Mouse (Mus musculus) heart, embryonic 14.5 days (tissue): ENCODE results near the gene Fhl5. TPM values are rescaled to one million over a fixed set of nuclear protein-coding genes. Genes with fewer than 3 reads are reported as not detected.
A peak's percentile ranks its signal among the peaks of the same experiment; 100 is the strongest.
"Not testable (repeated sequence)": the region's sequence is repeated elsewhere in the genome, so short reads cannot be mapped to it uniquely, and the experiment has no call there.

ENCODE experiments used
- ATAC-seq: fragments of 200-750 bp; cut with Nextera tagmentation; 2 replicates; pipeline ENCODE4 v1.8.0; 2017; ENCODE audit warnings: low read depth, moderate TSS enrichment; ENCODE audit not compliant: insufficient number of reproducible peaks, insufficient read depth, low FRiP score
- H3K27ac ChIP-seq, 2 experiments: fragments of 200-500 bp in 1 of 2; fragments of 300-500 bp in 1 of 2; sonication (generic) in 1 of 2; replicated peaks in 1 of 2; 2 replicates each; pipeline ENCODE4 v1.5.1; 2012 to 2014; ENCODE audit warnings: low read depth in 2 of 2, low read length in 2 of 2, control low read depth in 1 of 2, mild to moderate bottlenecking in 1 of 2, mixed read lengths in 1 of 2; ENCODE audit not compliant: control insufficient read depth in 1 of 2, insufficient read depth in 1 of 2
- H3K27me3 ChIP-seq: fragments of 300-500 bp; sonication (generic); 2 replicates; pipeline ENCODE4 v1.6.1; 2014; ENCODE audit warnings: mild to moderate bottlenecking, low read length, control low read depth; ENCODE audit not compliant: control insufficient read depth, insufficient read depth
- H3K36me3 ChIP-seq: fragments of 300-500 bp; sonication (generic); 2 replicates; pipeline ENCODE4 v1.6.1; 2014; ENCODE audit warnings: mild to moderate bottlenecking, control low read depth, low read length, mixed read lengths; ENCODE audit not compliant: control insufficient read depth, insufficient read depth
- H3K4me1 ChIP-seq, 2 experiments: fragments of 200-500 bp in 1 of 2; fragments of 300-500 bp in 1 of 2; sonication (generic) in 1 of 2; 2 replicates each; pipeline ENCODE4 v1.6.1; 2012 to 2014; ENCODE audit warnings: low read length in 2 of 2, control low read depth in 1 of 2, mixed read lengths in 1 of 2; ENCODE audit not compliant: control insufficient read depth in 2 of 2, insufficient read depth in 2 of 2
- H3K4me2 ChIP-seq: fragments of 300-500 bp; sonication (generic); 2 replicates; pipeline ENCODE4 v1.6.1; 2014; ENCODE audit warnings: mild to moderate bottlenecking, low read length
- H3K4me3 ChIP-seq, 2 experiments: fragments of 200-500 bp in 1 of 2; fragments of 300-500 bp in 1 of 2; sonication (generic) in 1 of 2; 2 replicates each; pipeline ENCODE4 v1.5.1; 2012 to 2014; ENCODE audit warnings: low read length in 2 of 2, mild to moderate bottlenecking in 2 of 2, control low read depth in 1 of 2, low read depth in 1 of 2, moderate library complexity in 1 of 2; ENCODE audit not compliant: control insufficient read depth in 1 of 2, insufficient read depth in 1 of 2
- H3K9ac ChIP-seq: fragments of 300-500 bp; sonication (generic); 2 replicates; pipeline ENCODE4 v1.6.1; 2014; ENCODE audit warnings: mild to moderate bottlenecking, low read length
- H3K9me3 ChIP-seq: fragments of 300-500 bp; sonication (generic); 2 replicates; pipeline ENCODE4 v1.6.1; 2016; ENCODE audit warnings: low read length, control low read depth; ENCODE audit not compliant: control insufficient read depth
- WGBS: fragments of 180-500 bp; shearing (Covaris S2); extraction: QIAGEN DNeasy Blood & Tissue Kit; methylation state at CpG from one replicate; pipeline ENCODE4 v1.1.7; 2014; 5-methylcytosine and 5-hydroxymethylcytosine counted together
- polyA plus RNA-seq: library from polyadenylated mRNA; unstranded; fragments of >200 nt; fragmentation: Nextera tagmentation; extraction: Ambion mirVana; gene quantifications from 2 replicates; pipeline ENCODE4 v1.2.1, GENCODE M21; 2014

Fhl5 gene
- not detected in 2 replicates for polyA plus RNA-seq

DNA sequence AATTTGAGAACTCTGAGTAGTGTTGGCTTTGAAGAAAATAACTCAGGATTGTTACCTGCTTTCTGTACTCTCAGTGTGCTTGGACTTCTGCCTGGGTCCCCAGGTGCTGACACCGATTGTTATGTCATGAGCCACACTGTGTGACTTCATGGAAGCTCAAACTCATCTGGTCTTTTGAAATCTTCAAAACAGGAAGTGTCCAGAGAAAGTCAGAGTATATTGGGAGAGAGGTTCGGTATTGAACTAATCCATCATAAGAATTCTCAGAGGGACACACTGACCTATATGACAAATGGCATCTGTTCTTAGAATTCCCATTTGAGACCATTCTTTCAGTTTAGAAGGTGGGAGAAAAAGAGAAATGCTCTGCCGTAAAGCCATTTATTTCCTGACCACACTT is at the start of gene Fhl5:
Gene Fhl5, minus strand, starts transcription at position 101 of the 400 bp plus-strand sequence.
- ATAC-seq: no peak
- H3K36me3 ChIP-seq: peaks cover 2% of the 10 kb centered on the region; the same call in 1 of the 2 replicates
- H3K4me1 ChIP-seq: no peaks in the 10 kb centered on the region
- H3K4me3 ChIP-seq: no peak within 1 kb of the TSS
- no peaks in the 10 kb centered on the region for H3K9me3 ChIP-seq
- no peaks in the 10 kb centered on the region for H3K27me3 ChIP-seq
- no peak within 1 kb of the TSS for H3K27ac ChIP-seq
- H3K4me2 ChIP-seq: no peak within 1 kb of the TSS
- WGBS: 92% methylated on average over 3 of the region's 3 CpGs
- no peak within 1 kb of the TSS for H3K9ac ChIP-seq

DNA sequence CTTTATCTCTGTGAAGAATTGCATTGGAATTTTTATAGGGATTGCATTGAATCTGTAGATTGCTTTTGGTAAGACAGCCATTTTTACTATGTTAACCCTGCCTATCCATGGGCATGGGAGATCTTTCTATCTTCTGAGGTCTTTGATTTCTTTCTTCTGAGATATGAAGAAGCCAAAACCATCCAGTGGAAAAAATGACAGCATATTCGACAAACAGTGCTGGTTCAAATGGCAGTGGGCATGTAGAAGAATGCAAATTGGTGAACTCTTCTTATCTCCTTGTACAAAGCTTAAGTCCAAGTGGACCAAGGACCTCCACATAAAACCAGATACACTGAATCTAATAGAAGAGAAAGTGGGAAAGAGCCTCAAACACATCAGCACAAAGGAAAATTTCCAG is 42.3 kb upstream of the Fhl5 start:
- WGBS: 73% methylated on average over 1 of the region's 1 CpGs
- H3K4me2 ChIP-seq: not testable (repeated sequence)

DNA sequence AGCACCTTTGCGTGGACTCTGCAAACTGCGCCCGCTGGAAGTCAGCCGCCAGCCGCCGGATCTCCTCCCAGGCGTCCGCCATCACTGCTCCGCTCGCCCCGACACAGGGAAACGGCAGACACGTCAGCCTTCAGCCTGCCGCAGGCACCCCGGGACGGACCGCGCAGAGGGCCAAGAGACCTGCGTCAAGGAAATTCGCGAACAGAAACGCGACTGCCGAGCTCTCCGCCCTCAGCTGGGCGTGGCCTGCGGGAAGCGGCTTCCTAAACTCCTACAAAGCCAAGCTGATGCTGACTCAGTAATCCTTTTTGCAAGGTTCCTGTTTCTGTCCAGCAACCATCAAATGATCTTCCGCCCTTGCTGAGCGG is 39.0 kb upstream of the Fhl5 start, which contains the start of gene Ufl1:
Gene Ufl1, minus strand, starts transcription at position 151 of the 368 bp plus-strand sequence.
- Histone ChIP-seq H3K4me1 (peaks cover 0 to 3% of the 10 kb centered on the region in 2 experiments; a peak in 1 of 4 replicates), H3K4me2 (peak within 1 kb of the TSS; percentile 74), H3K27me3 (no peaks in the 10 kb centered on the region), H3K9me3 (no peaks in the 10 kb centered on the region), H3K4me3 (peak within 1 kb of the TSS; percentile 77 to 91), H3K36me3 (peaks cover 28% of the 10 kb centered on the region), H3K27ac (peak within 1 kb of the TSS; percentile 97), H3K9ac (peak within 1 kb of the TSS; percentile 93)
- ATAC-seq: peak; percentile 99
- WGBS: 1% methylated on average over 30 of the region's 30 CpGs

More for the DNA sequence above, 42.3 kb upstream of the Fhl5 start:
- H3K4me1 ChIP-seq, H3K4me3 ChIP-seq, H3K36me3 ChIP-seq, H3K27me3 ChIP-seq, H3K9me3 ChIP-seq, ATAC-seq, H3K9ac ChIP-seq, H3K27ac ChIP-seq: not testable (repeated sequence)

DNA sequence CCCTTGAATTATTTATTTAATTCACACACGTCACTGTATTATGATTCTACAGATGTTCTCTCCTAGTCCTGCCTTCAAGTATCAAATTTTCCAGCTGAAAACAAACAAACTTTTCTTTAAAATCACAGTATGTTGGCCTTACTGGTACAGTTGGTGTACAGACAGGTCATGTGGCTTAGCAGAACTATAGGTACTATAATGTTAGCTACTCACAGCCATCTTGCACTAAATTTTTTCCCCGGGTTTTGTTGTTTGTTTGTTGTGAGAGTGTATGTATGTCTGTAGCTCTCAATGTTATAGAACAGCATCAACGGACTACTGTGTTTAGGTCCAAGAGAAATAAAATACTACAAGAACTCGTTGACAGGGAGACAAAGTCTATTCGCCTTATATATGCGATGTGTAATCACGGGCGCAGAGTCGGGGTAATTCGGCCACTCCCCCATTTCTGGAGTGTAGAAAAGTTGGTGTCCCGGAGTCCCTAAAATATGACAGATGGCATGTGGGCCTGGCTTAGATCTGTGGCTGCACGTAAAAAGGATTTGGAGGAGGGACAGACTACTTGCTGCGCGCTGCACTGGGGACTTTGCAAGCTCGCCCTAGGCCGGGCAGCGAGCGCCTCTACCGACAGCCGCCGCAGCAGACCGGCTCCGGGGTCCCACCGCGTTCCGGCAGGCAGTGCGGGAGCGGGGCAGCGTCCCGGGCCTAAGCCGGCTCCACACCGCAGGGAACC is 38.4 kb upstream of the Fhl5 start:
- 2% methylated on average over 31 of the region's 32 CpGs for WGBS
- H3K27me3 ChIP-seq: no peaks in the 10 kb centered on the region
- peaks cover 33% of the 10 kb centered on the region for H3K36me3 ChIP-seq
- H3K4me2 ChIP-seq: peak overlapping the region; percentile 74
- peak; percentile 88 for ATAC-seq
- H3K9me3 ChIP-seq: no peaks in the 10 kb centered on the region
- peak overlapping the region; percentile 97 for H3K27ac ChIP-seq
- H3K4me3 ChIP-seq: peak overlapping the region; percentile 77 to 91
- H3K9ac ChIP-seq: peak overlapping the region; percentile 93
- H3K4me1 ChIP-seq: peaks cover 0 to 3% of the 10 kb centered on the region in 2 experiments; a peak in 1 of 4 replicates

DNA sequence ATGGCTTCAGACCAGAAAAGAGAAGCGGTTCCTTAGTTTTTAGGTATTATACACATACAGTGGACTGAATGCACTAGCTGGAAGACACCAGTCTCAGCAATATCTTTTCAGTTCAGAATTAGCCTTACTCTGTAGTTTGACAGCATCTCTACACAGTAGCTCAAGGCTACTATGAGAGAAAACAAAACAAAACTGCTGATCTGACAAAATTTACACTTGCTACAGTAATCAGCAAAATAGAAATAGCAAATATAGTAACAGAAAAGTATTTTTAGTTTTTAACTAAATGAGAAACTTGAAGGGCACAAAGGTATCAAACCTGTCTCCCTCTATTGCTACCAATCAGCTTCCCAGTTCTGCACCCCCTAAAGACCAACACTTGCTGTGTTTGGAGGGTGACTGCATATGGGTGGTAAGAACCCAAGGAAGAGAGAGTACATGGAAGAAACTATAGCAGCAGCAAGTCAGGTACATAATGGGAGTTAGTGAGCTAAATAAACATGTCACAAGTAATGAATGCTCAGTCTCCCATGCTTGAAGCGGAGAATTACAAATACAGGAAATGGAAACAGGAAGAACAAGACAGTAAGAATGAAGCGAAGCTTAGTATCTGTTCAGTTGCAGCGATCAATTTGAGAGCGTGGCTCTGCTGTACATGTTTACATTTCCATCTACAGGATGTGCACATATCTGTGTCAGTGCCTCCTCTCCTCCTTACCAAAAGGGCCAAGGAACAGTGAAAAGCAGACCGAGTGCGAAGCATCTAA is 30.4 kb upstream of the Fhl5 start:
- Histone ChIP-seq H3K27ac (no peak overlapping the region), H3K4me3 (no peak overlapping the region), H3K4me1 (no peaks in the 10 kb centered on the region), H3K9me3 (no peaks in the 10 kb centered on the region), H3K4me2 (no peak overlapping the region), H3K27me3 (no peaks in the 10 kb centered on the region), H3K9ac (no peak overlapping the region), H3K36me3 (peaks cover 97% of the 10 kb centered on the region)
- 74% methylated on average over 7 of the region's 7 CpGs for WGBS
- ATAC-seq: no peak

DNA sequence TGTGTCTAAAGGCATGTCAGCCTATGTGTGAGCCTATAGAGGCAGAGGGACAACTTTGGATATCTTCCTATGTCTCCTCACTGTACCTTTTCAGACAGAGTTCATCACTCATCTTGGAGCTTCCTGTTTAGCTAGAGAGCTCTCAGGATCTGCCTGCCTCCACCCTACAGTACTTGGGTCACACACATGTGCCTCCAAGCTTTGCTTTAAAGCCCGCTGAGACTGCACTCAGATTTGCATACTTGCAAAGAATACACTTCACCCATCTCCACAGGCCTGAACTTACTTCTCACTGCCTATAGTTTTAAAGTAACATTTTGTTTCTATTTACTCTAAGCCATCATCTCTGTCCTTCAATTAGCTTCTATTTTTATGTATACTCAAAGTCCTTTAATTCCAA is 29.2 kb upstream of the Fhl5 start:
- no peak overlapping the region for H3K27ac ChIP-seq
- H3K9ac ChIP-seq: no peak overlapping the region
- no peak overlapping the region for H3K4me2 ChIP-seq
- no peaks in the 10 kb centered on the region for H3K9me3 ChIP-seq
- H3K27me3 ChIP-seq: no peaks in the 10 kb centered on the region
- no peak for ATAC-seq
- no peak overlapping the region for H3K4me3 ChIP-seq
- 84% methylated on average over 1 of the region's 1 CpGs for WGBS
- peaks cover 97% of the 10 kb centered on the region for H3K36me3 ChIP-seq
- no peaks in the 10 kb centered on the region for H3K4me1 ChIP-seq

DNA sequence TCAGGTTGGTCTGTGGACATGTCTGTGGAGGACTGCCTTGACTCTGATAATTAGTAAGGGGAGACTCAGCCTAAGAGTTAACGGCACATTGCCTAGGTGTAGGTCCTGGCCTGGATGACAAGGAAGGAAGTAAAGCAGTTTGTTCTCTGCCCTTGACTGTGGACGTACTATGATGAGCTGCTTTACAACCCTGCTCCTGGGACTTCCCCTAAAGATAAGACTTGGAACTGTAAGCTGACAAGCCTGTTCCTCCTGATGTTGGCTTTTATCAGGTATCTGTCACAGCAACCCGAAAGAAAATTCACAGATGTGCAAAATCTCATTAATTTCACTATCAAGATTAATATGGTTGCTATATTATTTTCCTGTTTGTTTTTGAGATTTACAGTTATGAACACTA is 24.5 kb upstream of the Fhl5 start:
- Histone ChIP-seq H3K27ac (no peak overlapping the region), H3K4me1 (no peaks in the 10 kb centered on the region), H3K9ac (no peak overlapping the region), H3K9me3 (peaks cover 4% of the 10 kb centered on the region; the same call in 1 of the 2 replicates), H3K4me2 (no peak overlapping the region), H3K4me3 (no peak overlapping the region), H3K36me3 (peaks cover 90% of the 10 kb centered on the region), H3K27me3 (no peaks in the 10 kb centered on the region)
- WGBS: 50% methylated on average over 3 of the region's 3 CpGs
- ATAC-seq: no peak
